Mouse (Mus musculus) heart, adult 2 months (tissue): ENCODE results near the gene Osbp2.

Experiments
- CTCF ChIP-seq: fragments of 200-600 bp; IDR thresholded peaks from 2 replicates; pipeline ENCODE4 v1.8.1; 2022; ENCODE audit warnings: antibody characterized with exemption, mild to moderate bottlenecking, moderate library complexity
- EP300 ChIP-seq: fragments of 200-500 bp; IDR thresholded peaks from 2 replicates; pipeline ENCODE4 v1.6.1; 2011; ENCODE audit warnings: low read depth, low read length, control low read depth; ENCODE audit not compliant: insufficient read depth
- POLR2A ChIP-seq: fragments of 200-500 bp; IDR thresholded peaks from 2 replicates; pipeline ENCODE4 v1.6.1; 2011; ENCODE audit warnings: mild to moderate bottlenecking, low read depth, low read length, control low read depth; ENCODE audit not compliant: insufficient read depth

- no peak for TF ChIP-seq CTCF
- TF ChIP-seq EP300, result 0 out of 2 replicates have a peak, but pooled peaks have one; percentile 12
- TF ChIP-seq POLR2A, result peak; percentile 52; the same call in 1 of the 2 replicates
These were observed 19.6 kb downstream of the Osbp2 start for GRCm38 (mm10) chr11:3843943-3844734.
